Mouse (Mus musculus): ENCODE results near the gene Suco. TPM values are rescaled to one million over a fixed set of nuclear protein-coding genes. Genes with fewer than 3 reads are reported as not detected.

The Suco gene
- total and polyA plus RNA-seq, 3 experiments = 1.5 to 48.0 (median 38.8) TPM

- DNase-seq = no peak
Observed at GRCm38 (mm10) chr1:161788339-161788738, 88.1 kb downstream of the Suco start, which contains the start of gene Fasl. Gene Fasl, minus strand, starts transcription at chr1:161788495.

GRCm38 (mm10) chr1:161782725-161783124, 93.8 kb downstream of the Suco start:
- DNase-seq = no peak

GRCm38 (mm10) chr1:161781594-161781993, 94.9 kb downstream of the Suco start:
- DNase-seq = no peak

GRCm38 (mm10) chr1:161779057-161779456, 97.4 kb downstream of the Suco start:
- DNase-seq = no peak

GRCm38 (mm10) chr1:161775151-161775550, 101.3 kb downstream of the Suco start:
- DNase-seq = no peak

- no peak for DNase-seq
Observed at GRCm38 (mm10) chr1:161771293-161771692, 105.2 kb downstream of the Suco start.

GRCm38 (mm10) chr1:161769329-161769728, 107.2 kb downstream of the Suco start:
- no peak for DNase-seq

- no peak for DNase-seq
Observed at GRCm38 (mm10) chr1:161767101-161767524, 109.4 kb downstream of the Suco start.

- no peak for DNase-seq
Observed at GRCm38 (mm10) chr1:161766656-161767055, 109.8 kb downstream of the Suco start.

Other genes with a start within 250 kb of the Suco start
- gene Fasl, start 88.2 kb downstream of the Suco start, total RNA-seq (2021) = not detected
- gene Fasl, start 88.2 kb downstream of the Suco start, polyA plus RNA-seq (2012; rRNA removed) = 0.04 TPM in 1 of 2 replicates, not detected in the other
- gene Pigc, start 92.5 kb upstream of the Suco start, total RNA-seq (2021) = 10 to 100 TPM; 14.5 to 16.2 TPM
- gene Pigc, start 92.5 kb upstream of the Suco start, polyA plus RNA-seq (2012; rRNA removed) = 6.5 and 12.6 TPM in 2 replicates
- gene 4930558K02Rik, start 103.0 kb upstream of the Suco start, total RNA-seq (2021) = not detected
- gene 4930558K02Rik, start 103.0 kb upstream of the Suco start, polyA plus RNA-seq (2012; rRNA removed) = not detected in 2 replicates

Data from adrenal gland, adult 2 months (tissue).